Mouse (Mus musculus): Measurements from ENCODE around the gene Cryba4. TPM values are rescaled to one million over a fixed set of nuclear protein-coding genes. Genes with fewer than 3 reads are reported as not detected.

Cryba4 gene
- total RNA-seq, 2 experiments from 2014 or later = 0.61 TPM; not detected in 1

DNA sequence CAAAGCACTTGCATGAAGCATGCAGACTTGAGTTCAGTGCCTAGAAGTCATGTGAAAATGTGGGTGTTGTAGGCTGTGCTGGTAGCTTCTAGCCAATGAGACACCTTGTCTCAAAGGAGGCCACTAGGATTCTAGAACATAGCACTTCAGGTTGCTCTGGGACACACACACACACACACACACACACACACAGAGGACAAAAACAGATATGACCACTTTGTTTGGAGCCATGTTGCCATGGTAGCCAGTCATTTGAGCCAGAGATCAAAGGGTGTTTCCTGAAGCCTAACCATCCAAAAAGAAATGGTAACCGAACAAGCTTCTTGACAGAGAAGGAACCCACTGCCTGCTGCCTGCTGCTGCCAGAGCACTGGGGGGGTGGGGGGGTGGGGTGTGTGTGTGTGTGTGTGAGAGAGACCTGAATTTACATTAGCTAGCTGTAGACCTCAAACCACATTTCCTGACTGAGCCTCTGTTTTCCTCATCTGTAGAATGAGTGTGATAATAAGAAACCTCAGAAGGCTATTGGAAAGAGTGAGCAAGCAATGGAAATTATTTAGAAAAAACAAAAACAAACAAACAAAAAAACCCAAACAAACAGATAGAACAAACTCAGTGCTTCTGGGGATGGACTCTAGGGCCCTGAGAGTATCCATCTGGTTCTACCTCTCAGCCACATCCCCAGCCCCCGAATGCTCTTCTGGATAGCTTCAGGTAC lies 21.6 kb upstream of the Cryba4 start:
- intact Hi-C loops (cut with DNase I) = no loop called here
- DNase-seq = no peak

- no peak for DNase-seq
- intact Hi-C loops (cut with DNase I) = no loop called here
Observed at GRCm38 (mm10) chr5:112272934-112273333, 20.6 kb upstream of the Cryba4 start.

GRCm38 (mm10) chr5:112270764-112271541 lies 18.6 kb upstream of the Cryba4 start:
- DNase-seq = no peak
- intact Hi-C loops (cut with DNase I) = no loop called here

- intact Hi-C loops (cut with DNase I) = no loop called here
- no peak for DNase-seq
Observed at GRCm38 (mm10) chr5:112266011-112266777, 13.9 kb upstream of the Cryba4 start.

DNA sequence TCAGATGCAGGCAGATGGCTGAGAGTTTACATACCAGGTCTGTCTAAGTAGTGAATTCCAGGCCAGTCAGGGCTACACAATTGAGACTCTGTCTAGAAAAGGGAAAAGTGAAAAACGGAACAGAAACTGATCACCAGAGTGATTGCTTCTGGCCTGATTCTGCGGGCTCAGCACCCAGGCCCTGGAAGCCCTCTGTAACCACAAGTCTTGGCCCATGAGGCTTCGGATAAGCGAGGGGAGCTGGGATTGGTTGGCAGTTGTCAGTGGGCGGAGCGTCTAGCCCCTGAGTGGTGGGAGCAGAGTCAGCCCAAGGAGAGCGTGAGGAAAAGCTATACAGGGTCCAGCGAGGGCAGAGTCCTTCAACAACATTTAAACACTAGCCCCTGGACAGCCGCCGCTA lies 13.2 kb upstream of the Cryba4 start:
- no peak for DNase-seq
- intact Hi-C loops (cut with DNase I) = no loop called here

- intact Hi-C loops (cut with DNase I) = no loop called here
Observed at GRCm38 (mm10) chr5:112265110-112265509, 12.8 kb upstream of the Cryba4 start.

DNA sequence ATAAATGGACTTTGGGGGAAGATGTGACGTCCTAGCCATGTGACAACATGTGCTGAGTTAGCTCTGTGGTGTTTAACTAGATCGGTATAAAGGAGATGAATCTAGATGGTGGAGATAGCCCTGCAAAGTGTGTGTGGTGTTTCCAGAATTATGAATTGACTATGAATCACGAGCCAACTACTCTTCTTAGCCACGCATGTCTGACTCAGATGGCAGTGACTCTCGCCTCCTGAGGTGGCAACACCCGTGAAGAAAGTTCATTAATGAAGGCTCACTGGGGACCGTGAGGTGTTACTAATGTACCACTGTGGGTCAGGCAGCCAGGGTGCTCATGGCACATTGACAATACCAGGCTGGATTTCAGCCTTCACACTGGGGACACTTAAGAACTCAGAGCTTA lies 11.8 kb upstream of the Cryba4 start:
- intact Hi-C loops (cut with DNase I) = no loop called here
- no peak for DNase-seq

More at GRCm38 (mm10) chr5:112265110-112265509, 12.8 kb upstream of the Cryba4 start:
- DNase-seq = no peak

DNA sequence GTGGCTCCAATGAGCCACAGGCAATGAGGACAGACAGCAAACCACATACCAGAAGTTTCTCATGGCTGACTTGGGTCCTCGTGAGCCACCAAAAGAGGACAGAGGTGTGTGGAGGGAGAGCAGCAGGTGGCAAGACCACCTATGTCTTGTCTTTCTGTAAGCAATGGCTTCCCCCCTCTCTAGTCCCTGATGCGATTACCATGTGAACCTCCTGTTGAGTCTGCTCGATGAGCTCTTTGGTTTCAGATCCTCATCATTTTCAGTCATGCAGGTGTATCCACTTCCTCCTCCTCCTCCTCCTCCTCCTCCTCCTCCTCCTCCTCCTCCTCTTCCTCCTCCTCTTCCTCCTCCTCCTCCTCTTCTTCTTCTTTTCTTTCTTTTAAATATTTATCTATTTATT lies 8.5 kb upstream of the Cryba4 start:
- intact Hi-C loops (cut with DNase I) = no loop called here
- no peak for DNase-seq

- intact Hi-C loops (cut with DNase I) = loop anchor here (10.0 kb wide), 1 partner anchor 825 kb away; the partner anchor contains the start of gene Crybb3
- no peak for DNase-seq
Observed at GRCm38 (mm10) chr5:112259862-112260650, 7.7 kb upstream of the Cryba4 start.

DNA sequence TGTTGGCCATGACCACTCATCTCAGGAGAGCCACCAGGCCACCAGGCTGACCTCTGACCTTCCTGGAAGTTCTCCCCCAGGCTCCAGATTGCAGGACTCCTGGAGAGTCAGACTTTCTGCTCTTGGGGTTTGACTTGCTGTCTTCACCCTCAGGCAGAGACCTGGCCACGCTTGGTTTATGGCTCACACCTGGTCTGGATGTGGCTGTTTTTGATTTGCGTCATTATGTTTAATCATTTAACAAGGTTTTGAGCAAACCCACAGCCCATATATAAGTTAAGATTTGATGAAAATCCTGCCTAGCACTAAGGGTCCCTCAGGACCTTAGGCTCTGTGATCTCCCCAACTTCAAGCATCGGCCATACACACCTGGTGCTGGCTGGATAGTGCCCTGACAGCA lies 5.6 kb upstream of the Cryba4 start:
- intact Hi-C loops (cut with DNase I) = loop anchor here (10.0 kb wide), 1 partner anchor 827 kb away; the partner anchor contains the start of gene Crybb3
- no peak for DNase-seq

DNA sequence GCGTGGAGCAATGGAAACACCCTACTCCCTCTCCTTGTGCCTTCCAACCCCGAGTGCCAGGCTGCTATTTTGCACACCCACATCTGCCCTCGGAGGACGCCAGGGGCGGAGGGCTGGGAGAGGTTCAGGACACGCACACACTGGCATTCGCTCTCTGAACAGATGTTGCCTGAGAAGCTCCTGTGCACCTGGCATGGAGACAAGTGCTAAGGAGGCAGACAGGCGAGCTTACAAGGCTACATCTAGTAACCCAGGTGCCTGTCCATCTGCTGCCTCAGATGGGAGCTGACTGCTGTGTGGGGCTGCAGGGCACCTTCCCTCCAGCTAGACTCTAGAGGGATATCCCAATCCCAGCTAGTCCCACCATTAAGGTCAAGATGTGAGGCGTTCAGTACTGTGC lies 4.1 kb upstream of the Cryba4 start:
- DNase-seq = no peak
- intact Hi-C loops (cut with DNase I) = loop anchor here (10.0 kb wide), 1 partner anchor 828 kb away; the partner anchor contains the start of gene Crybb3

DNA sequence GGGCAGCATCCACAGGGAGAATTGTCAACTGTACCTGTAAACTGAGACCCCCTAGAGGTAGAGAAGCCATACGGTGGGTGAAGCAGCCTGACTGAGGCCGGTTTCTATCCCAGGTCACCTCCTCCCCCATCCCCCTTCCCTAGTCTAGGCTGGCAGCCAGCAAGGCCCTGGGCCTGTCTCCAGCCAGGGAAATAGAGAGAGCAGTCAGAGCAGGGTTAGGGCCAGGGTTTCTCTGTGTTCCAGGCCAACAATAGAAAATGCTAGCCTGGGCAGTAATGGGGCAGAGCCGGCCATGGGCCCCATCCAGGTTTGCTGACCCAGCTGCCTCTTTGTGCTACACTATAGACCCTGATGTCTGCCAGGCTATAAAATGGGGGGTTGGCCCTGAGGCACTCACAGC lies 3.1 kb upstream of the Cryba4 start, which contains the start of gene Crybb1:
Gene Crybb1, plus strand, starts transcription at position 390 of the 400 bp plus-strand sequence.
- peak; percentile 59 to 70 for DNase-seq
- intact Hi-C loops (cut with DNase I) = loop anchor here (10.0 kb wide), 1 partner anchor 829 kb away; the partner anchor contains the start of gene Crybb3

DNA sequence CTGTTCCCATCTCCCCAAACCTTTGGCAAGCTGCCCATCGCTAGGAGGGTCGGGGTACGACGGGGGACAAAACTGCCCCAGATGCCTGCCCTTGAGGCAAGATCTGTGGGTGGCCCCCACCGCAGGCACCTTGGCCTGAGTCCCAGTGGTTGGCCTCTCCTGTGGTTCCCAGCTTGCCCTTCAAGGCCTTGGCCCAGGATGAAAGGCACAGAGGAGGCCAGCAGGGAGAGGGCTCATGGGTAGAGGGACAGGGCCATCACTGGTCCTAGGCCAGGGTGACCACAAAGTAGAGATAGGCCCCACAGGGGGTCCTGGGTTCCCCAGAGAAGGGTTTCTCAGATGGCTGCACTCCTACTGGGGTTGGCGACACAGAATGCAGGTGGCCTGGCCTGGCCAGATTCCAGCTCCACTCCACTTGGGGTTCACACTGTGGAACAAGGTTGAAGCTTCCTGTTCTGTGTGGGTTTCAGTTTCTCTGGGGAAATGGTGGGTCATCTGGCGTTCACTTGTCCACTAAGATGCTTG lies 2.0 kb upstream of the Cryba4 start:
- intact Hi-C loops (cut with DNase I) = loop anchor here (10.0 kb wide), 1 partner anchor 830 kb away; the partner anchor contains the start of gene Crybb3
- peak; percentile 41 to 61 for DNase-seq

- DNase-seq = no peak
- intact Hi-C loops (cut with DNase I) = loop anchor here (10.0 kb wide), 1 partner anchor 832 kb away; the partner anchor contains the start of gene Crybb3
Observed at GRCm38 (mm10) chr5:112253169-112253568, 851 bp upstream of the Cryba4 start.

DNA sequence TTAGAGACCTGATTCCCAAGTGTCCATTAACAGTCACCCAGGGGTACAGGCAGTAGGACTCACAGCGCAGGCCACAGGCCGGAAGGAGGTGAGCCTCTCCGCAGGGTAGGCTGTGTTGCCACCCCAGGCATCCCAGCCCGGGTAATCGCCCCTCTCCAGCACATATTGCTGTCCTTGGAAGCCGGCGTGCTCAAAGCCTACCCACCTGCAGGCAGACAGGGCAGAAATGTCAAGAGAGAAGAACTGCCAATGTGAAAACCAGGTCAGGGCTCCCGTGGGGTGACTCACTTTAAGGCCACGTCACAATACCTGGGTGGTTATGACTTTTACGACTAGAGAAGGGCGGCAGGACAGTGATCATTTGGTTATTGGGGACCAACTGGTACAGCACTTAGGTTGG lies 3.2 kb downstream of the Cryba4 start:
- intact Hi-C loops (cut with DNase I) = no loop called here
- no peak for DNase-seq

- no peak for DNase-seq
- intact Hi-C loops (cut with DNase I) = no loop called here
Observed at GRCm38 (mm10) chr5:112247399-112247798, 4.9 kb downstream of the Cryba4 start.

DNA sequence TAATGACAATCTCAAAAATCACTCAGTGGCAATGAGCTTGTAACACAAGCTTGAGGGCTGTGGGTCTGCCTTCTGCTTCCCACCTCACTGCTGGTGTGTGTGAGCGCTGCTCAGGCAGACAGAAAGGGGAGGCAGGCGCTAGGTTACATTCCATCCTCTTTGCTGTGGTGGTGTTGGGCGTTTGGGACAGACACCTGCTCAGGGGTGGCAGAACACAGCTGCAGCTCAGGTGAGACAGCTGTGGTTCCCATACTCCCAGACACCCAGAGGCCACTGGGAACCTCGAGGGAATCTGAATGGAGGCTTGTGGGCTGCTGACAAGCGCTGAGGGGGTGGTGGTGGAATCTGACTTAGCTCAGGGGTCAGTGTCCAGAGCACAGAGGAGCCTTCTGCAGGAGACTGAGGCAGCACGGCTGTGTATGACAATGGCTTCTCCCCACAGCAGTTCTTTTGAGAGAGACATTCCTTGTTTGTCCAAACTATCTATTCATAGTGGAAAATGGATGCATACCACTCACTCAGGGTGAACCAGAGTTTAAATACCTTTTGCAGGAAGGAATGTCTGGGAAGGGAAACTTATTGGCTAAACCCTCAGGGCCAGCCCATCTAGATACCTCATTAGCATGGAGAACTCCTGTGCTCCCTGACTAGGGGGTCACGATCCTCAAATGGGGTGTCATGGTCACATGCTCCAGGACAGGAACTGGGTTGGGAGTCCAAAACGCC lies 7.3 kb downstream of the Cryba4 start:
- no peak for DNase-seq
- intact Hi-C loops (cut with DNase I) = loop anchor here (5.0 kb wide), 2 partner anchors 32 to 182 kb away; partner anchors contain the start of gene Tpst2

GRCm38 (mm10) chr5:112244275-112244562 lies 8.1 kb downstream of the Cryba4 start:
- DNase-seq = no peak
- intact Hi-C loops (cut with DNase I) = loop anchor here (5.0 kb wide), 2 partner anchors 33 to 183 kb away; partner anchors contain the start of gene Tpst2

Measured in gastrocnemius, postnatal 36 days (tissue).